Mouse (Mus musculus): ENCODE results near the gene Cotl1. TPM values are rescaled to one million over a fixed set of nuclear protein-coding genes. Genes with fewer than 3 reads are reported as not detected.

The Cotl1 gene
- polyA plus RNA-seq, 1 experiment, result 2.6 TPM

GRCm38 (mm10) chr8:119832931-119833330, 7.4 kb downstream of the Cotl1 start:
- Histone ChIP-seq H3K9me3 (ENCODE audit: control insufficient read depth, low read length) (no peaks in the 10 kb centered on the region), H3K27me3 (ENCODE audit: control insufficient read depth) (peaks cover 19% of the 10 kb centered on the region), H3K4me1 (ENCODE audit: control insufficient read depth) (peaks cover 24% of the 10 kb centered on the region), H3K36me3 (ENCODE audit: control insufficient read depth) (no peaks in the 10 kb centered on the region), H3K4me3 (replicated peaks) (no peak overlapping the region)
- TF ChIP-seq TAL1 (IDR thresholded peaks at IDR 0.05; ENCODE audit: low read length) (no peak), GATA1 (IDR thresholded peaks at IDR 0.05; ENCODE audit: low read length) (no peak)

- peaks cover 22% of the 10 kb centered on the region for H3K4me1 ChIP-seq (ENCODE audit: control insufficient read depth)
- H3K9me3 ChIP-seq (ENCODE audit: control insufficient read depth, low read length), result no peaks in the 10 kb centered on the region
- no peak for TF ChIP-seq TAL1 (IDR thresholded peaks at IDR 0.05; ENCODE audit: low read length)
- no peak for TF ChIP-seq GATA1 (IDR thresholded peaks at IDR 0.05; ENCODE audit: low read length)
- no peak overlapping the region for H3K4me3 ChIP-seq (replicated peaks)
- H3K27me3 ChIP-seq (ENCODE audit: control insufficient read depth), result peaks cover 11% of the 10 kb centered on the region
- H3K36me3 ChIP-seq (ENCODE audit: control insufficient read depth), result no peaks in the 10 kb centered on the region
Observed at GRCm38 (mm10) chr8:119832101-119832617, 8.2 kb downstream of the Cotl1 start.

- no peak for TF ChIP-seq TAL1 (IDR thresholded peaks at IDR 0.05; ENCODE audit: low read length)
- TF ChIP-seq GATA1 (IDR thresholded peaks at IDR 0.05; ENCODE audit: low read length), result no peak
- Histone ChIP-seq H3K9me3 (ENCODE audit: control insufficient read depth, low read length) (no peaks in the 10 kb centered on the region), H3K4me1 (ENCODE audit: control insufficient read depth) (peaks cover 24% of the 10 kb centered on the region), H3K4me3 (replicated peaks) (no peak overlapping the region), H3K27me3 (ENCODE audit: control insufficient read depth) (peaks cover 10% of the 10 kb centered on the region), H3K36me3 (ENCODE audit: control insufficient read depth) (no peaks in the 10 kb centered on the region)
Observed at GRCm38 (mm10) chr8:119831336-119831995, 8.9 kb downstream of the Cotl1 start.

DNA sequence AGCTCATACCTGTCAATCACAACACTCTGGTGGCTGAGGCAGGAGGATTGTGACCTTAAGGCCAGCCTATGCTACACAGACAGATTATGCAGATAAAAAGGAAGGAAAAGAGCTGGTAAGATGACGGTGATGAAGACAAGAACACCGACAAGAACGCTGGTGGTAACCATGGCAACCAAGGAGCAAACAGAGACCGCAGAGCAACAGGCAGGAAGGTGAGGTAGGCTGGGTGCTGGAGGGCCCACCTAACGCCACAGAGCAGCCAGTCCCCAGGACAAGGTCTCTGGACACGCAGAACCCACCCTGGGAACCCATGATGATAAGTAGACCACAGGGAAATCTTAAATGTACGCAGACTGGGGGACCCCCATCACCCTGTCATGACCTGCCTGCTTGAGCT, 9.8 kb downstream of the Cotl1 start:
- H3K36me3 ChIP-seq (ENCODE audit: control insufficient read depth), result no peaks in the 10 kb centered on the region
- H3K27me3 ChIP-seq (ENCODE audit: control insufficient read depth), result peaks cover 9% of the 10 kb centered on the region
- no peak for TF ChIP-seq TAL1 (IDR thresholded peaks at IDR 0.05; ENCODE audit: low read length)
- no peak for TF ChIP-seq GATA1 (IDR thresholded peaks at IDR 0.05; ENCODE audit: low read length)
- no peaks in the 10 kb centered on the region for H3K9me3 ChIP-seq (ENCODE audit: control insufficient read depth, low read length)
- no peak overlapping the region for H3K4me3 ChIP-seq (replicated peaks)
- H3K4me1 ChIP-seq (ENCODE audit: control insufficient read depth), result peaks cover 24% of the 10 kb centered on the region

- peaks cover 24% of the 10 kb centered on the region for H3K4me1 ChIP-seq (ENCODE audit: control insufficient read depth)
- H3K4me3 ChIP-seq (replicated peaks), result no peak overlapping the region
- H3K36me3 ChIP-seq (ENCODE audit: control insufficient read depth), result no peaks in the 10 kb centered on the region
- H3K9me3 ChIP-seq (ENCODE audit: control insufficient read depth, low read length), result no peaks in the 10 kb centered on the region
- no peak for TF ChIP-seq TAL1 (IDR thresholded peaks at IDR 0.05; ENCODE audit: low read length)
- no peak for TF ChIP-seq GATA1 (IDR thresholded peaks at IDR 0.05; ENCODE audit: low read length)
- peaks cover 9% of the 10 kb centered on the region for H3K27me3 ChIP-seq (ENCODE audit: control insufficient read depth)
Observed at GRCm38 (mm10) chr8:119829870-119830580, 10.3 kb downstream of the Cotl1 start.

DNA sequence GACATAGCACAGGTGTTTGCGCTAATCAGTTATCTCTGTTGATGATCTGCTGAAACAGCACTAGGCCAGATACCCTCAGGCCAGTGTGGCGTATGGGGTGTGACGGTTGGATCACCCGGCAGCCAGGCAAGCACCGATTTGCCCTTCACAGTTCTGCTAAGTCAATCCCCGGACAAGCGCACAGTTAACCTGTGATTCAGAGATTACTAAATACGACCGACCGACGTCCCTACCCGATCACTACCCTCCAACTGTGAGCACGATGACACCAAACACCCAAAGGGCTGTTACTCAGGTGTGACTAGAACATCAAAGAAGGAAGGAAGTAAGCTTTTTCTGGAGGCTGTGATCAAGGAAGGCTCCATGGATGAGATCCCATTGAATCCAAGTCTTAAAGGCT, 10.9 kb downstream of the Cotl1 start:
- Histone ChIP-seq H3K9me3 (ENCODE audit: control insufficient read depth, low read length) (no peaks in the 10 kb centered on the region), H3K4me3 (replicated peaks) (no peak overlapping the region), H3K27me3 (ENCODE audit: control insufficient read depth) (peaks cover 9% of the 10 kb centered on the region), H3K36me3 (ENCODE audit: control insufficient read depth) (no peaks in the 10 kb centered on the region), H3K4me1 (ENCODE audit: control insufficient read depth) (peaks cover 24% of the 10 kb centered on the region)
- TF ChIP-seq TAL1 (IDR thresholded peaks at IDR 0.05; ENCODE audit: low read length), result no peak
- TF ChIP-seq GATA1 (IDR thresholded peaks at IDR 0.05; ENCODE audit: low read length), result no peak

GRCm38 (mm10) chr8:119829015-119829414, 11.3 kb downstream of the Cotl1 start:
- no peak overlapping the region for H3K4me3 ChIP-seq (replicated peaks)
- no peaks in the 10 kb centered on the region for H3K9me3 ChIP-seq (ENCODE audit: control insufficient read depth, low read length)
- H3K36me3 ChIP-seq (ENCODE audit: control insufficient read depth), result no peaks in the 10 kb centered on the region
- peaks cover 24% of the 10 kb centered on the region for H3K4me1 ChIP-seq (ENCODE audit: control insufficient read depth)
- H3K27me3 ChIP-seq (ENCODE audit: control insufficient read depth), result peaks cover 9% of the 10 kb centered on the region
- TF ChIP-seq GATA1 (IDR thresholded peaks at IDR 0.05; ENCODE audit: low read length) (no peak), TAL1 (IDR thresholded peaks at IDR 0.05; ENCODE audit: low read length) (no peak)

DNA sequence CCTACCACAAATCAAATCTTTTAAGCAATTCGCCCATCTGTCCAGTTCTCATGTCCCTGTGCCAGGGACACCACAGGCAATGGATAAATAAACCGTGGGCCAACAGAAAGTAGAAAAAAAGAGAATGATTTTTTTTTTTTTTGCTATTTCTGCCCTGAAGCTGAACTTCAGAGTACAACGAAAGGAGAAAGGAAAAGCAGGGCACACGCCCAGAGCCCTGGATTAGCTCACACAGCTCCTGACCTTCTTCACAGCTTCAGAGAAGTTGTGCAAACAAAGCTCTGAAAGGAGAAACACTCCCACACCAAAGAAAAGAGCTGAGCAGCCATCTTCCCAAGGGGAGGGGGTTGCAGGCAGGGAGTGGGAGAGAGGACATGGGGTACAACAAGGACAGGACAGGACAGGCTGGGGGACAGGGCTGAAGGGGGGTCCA, 12.6 kb downstream of the Cotl1 start:
- no peaks in the 10 kb centered on the region for H3K36me3 ChIP-seq (ENCODE audit: control insufficient read depth)
- H3K4me3 ChIP-seq (replicated peaks), result no peak overlapping the region
- no peak for TF ChIP-seq TAL1 (IDR thresholded peaks at IDR 0.05; ENCODE audit: low read length)

GRCm38 (mm10) chr8:119826982-119827381, 13.4 kb downstream of the Cotl1 start:
- Histone ChIP-seq H3K4me1 (ENCODE audit: control insufficient read depth) (peaks cover 22% of the 10 kb centered on the region), H3K27me3 (ENCODE audit: control insufficient read depth) (peaks cover 9% of the 10 kb centered on the region), H3K9me3 (ENCODE audit: control insufficient read depth, low read length) (no peaks in the 10 kb centered on the region), H3K36me3 (ENCODE audit: control insufficient read depth) (peaks cover 2% of the 10 kb centered on the region; the same call in 1 of the 2 replicates), H3K4me3 (replicated peaks) (no peak overlapping the region)
- TF ChIP-seq GATA1 (IDR thresholded peaks at IDR 0.05; ENCODE audit: low read length) (no peak), TAL1 (IDR thresholded peaks at IDR 0.05; ENCODE audit: low read length) (no peak)

More for the DNA sequence above, 12.6 kb downstream of the Cotl1 start:
- Histone ChIP-seq H3K27me3 (ENCODE audit: control insufficient read depth) (peaks cover 9% of the 10 kb centered on the region), H3K4me1 (ENCODE audit: control insufficient read depth) (peaks cover 24% of the 10 kb centered on the region), H3K9me3 (ENCODE audit: control insufficient read depth, low read length) (no peaks in the 10 kb centered on the region)

All from erythroblast, embryonic 14.5 days (primary cell).